Mouse (Mus musculus): ENCODE measurements around the gene 5730596B20Rik.
A peak's percentile ranks its signal among the peaks of the same experiment; 100 is the strongest.

5730596B20Rik gene

DNA sequence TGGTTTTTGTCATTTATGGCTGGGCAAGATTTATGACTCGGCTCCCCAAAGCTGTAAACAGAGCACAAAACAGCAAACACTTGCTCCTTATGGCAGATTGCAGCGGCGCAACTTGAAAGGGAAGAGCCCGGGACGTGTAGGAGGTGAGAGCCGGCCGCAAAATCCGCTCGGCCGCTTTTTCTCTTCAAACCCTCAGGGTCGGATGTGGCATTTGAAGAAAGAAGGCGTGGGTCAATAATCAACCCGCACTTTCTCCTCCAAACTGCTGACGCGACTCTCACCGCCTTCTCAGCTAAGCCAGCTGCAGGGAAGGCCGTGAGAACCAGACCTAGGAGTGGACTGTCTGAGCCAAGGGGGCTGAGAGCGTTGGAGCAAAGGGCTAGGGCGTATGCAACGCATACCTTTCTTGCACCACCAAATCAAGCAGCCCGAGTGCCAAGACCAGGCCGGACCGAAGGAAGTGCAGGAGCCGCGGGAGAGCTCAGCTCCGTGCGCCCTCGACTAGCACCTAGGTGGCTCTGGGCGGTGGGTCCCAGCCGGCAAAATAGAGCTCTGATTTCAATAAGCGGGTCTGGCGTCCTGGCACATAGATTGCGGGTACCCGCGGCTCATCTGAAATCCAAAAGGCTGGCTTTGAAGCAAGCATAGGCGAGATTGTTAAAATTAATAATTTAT is at the start of gene 5730596B20Rik:
TSS of gene 5730596B20Rik (plus strand) at position 438 of the 675 bp plus-strand sequence.
- no peak for DNase-seq

DNA sequence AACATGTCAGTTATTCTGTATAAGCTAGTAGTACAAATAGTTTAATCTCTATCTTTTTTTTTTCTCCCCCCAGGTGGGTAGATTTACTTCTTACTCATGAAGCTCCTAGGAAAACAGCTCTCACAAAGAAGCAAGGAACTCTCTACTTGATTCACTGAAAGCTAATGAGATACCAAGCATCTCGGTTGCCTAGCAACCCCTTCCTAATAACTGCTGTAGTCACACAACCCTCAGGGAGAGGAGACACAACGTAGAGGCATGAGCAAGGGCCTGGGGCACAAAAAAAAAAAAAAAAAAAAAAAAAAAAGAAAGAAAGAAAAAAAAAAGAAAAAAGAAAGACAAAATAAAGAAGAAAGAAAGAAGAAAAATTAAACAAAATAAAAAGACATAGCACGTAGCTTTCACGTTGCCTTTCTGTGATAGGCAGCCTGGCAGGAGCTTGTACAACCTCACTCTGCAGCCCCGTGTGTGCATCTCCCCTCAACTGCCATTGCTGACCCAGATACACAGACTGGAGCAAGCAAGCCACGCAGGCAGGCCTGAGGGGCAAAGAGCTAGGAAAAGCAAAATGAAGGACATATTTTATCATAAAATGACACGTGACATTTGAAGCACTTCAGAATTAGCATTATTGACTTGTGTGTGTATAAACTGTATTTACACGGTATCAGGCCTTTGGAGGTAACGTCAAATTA is 39.3 kb upstream of the 5730596B20Rik start:
- no peak for DNase-seq

DNA sequence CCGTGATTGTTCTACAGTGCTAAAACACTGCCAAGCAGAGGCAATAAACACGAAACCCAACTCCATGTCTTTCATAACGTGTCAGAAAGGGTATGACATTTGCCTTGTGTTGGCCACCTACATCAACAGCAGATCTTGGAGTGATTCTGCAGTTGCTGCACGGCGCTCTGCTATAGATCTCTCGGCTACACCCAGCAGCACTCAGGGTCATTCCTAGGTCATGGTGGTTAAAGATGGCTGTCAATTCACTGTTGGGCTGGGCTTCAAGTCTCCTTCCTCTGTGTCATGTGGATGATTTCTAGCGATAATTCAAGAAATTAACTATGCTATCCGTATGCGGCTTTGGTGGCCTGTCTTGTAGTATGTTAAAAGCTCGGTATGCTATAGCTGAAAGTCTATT is 38.7 kb upstream of the 5730596B20Rik start:
- DNase-seq = no peak

DNA sequence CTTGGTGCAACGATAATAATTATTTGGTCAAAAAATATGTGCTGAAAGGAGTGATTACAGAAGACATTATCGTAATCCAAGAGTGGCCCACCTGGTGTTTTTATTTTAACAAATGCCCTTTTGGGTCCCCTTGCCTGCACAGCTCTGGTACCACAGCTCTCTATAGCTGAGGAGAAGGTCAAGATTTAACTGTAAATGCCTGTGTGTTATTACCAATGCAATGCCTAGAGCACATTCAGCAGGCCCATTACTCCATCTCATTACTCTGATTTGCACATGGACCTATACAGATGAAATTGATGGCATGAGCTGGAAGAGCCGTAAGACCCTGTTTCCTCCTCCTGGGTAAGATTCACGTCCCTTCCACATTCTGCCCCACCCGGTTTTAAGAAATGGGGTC is 38.2 kb upstream of the 5730596B20Rik start:
- no peak for DNase-seq

DNA sequence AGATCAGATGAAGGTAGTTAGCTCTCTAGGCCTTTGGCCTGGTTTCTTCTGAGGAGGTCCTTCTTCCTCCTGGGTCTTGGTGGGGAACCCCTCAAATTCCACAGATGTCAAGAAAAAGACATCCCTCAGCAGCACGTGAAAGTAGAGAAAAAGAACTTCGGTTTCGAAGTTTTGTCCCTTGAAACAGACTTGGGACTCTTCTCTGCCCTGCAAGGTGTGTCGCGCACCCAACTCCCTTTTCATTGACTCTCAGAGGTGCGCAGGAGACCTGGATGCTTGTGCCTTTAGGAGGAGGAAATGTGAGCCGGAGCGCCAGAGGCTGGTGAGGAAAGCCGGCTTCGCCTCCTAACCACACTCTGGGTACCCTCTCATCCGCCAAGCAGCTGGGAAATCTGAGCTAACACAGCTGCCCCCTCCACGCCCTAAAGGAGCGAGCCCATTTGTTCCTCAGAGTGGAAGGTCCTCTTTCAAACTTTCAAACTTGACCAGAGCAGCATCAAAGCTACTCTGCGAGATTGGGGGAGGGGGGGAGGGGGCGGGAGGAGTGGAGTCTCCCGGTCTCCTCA is 26.8 kb upstream of the 5730596B20Rik start:
- no peak for DNase-seq

DNA sequence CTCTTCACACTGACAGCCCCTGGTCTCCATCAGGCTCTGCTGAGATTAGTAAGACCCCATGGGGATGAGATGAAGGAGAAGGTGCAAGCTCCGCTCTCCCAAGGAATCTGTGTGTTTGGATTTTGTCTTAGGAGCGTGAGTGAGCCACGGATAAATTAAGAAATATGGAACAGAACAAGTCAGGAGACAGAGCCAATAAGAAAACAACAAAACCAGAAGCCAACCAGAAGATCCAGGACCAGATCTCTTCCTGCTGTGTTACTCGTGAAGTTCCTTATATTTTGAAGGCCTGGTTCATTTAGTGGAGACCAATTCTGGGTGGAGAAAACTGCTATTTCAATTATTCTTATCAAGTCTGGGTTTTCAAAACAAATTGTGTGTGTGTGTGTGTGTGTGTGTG is 25.7 kb upstream of the 5730596B20Rik start:
- no peak for DNase-seq

DNA sequence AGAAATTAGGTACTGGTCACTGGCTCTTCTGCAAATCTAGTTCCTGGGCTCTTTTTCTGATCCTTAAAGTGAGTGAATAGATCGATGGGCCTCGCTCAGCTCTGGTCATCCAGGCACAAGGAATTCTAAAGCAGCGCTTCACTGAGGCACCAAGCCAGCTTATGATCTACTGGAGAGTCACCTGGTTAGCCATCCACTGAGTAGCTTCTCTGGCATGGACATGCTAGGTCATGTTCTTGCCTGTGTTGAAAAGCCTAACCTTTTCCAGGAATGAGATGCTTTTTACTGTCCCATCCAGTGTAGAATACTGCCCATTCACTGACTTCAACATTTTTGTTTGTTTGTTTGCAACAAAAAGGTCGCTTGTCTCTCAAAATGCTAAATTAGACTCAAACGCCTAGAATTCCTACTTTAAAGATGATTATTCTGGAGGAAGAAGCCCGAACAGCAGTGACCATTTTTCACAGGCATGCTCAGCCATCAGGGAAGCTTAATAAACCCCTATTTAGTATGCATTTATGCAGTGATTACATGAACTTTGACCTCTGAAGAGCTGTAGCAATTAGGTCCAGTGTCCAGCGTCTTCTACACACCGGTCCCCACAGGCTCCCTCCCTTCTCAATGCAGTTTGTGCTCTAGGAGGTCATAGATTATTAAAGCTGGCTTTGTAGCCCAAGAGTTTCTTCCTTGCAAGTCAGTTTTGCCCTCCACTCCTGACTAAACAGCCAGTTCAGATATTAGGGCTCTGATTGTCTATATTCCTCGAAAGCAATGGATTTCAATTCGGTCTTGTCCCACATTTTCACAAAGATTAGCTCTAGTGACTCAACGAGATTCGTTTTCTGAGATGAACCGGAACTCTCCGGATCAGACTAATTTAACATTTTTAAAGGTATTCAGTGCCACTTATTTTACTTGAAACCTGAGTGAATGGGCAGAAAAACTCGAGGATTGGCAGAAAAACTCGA is 24.8 kb upstream of the 5730596B20Rik start:
- DNase-seq = no peak

DNA sequence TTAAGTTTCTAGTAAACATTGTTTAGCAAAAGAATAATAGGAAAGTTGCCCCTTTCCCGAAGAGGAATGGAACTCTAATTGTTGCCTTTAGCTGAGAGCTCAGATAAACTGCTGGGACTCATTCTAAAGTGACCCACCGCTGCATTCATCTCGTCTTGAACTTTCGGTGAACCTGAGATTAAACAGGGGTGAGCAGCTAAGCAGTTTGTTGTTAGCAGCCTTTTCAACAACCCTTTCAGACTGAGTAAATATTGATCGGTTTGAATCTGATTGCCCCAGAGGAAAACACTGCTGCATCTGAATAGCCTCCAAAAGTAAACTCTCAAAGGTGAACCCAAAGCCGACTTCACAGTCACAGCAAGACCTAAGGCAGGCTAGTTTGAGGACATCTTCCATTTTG is 24.0 kb upstream of the 5730596B20Rik start:
- no peak for DNase-seq

DNA sequence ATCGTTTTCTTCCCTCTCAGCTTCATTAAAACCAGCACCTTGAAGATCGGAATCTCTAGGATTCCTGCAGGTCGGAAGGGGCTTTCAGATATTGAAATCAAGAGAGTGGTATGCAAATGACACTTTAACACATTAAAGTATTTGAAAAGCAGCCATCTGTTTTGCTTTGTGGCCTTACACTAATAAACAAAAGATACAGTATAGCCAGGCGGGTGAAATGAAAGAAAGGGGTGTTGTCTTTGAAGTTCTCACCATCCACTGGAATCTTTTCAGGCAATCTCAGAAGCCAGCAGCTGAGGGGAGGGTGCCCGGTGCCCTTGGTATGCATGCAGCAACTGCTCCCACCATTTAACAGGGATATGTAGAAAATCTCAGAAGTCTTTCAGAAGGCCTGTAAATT is 23.3 kb upstream of the 5730596B20Rik start:
- no peak for DNase-seq

DNA sequence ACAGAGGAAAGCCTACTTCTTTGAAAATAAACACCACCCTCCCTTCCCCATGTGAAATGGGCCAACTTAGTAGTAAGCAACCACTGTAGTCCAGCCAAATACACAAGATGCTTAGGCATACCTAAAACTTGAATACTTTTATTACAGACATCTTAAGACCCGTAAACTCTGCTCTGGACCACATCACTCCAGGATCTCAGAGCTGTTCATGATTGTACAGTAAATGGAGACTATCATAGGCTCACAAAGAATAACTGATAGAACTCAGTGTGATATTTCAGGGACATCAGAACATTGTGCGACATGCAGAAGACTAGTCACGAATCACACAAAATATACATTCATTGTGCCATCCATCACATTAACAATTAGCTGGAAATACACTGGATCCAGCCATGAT is 21.8 kb upstream of the 5730596B20Rik start:
- DNase-seq = no peak

DNA sequence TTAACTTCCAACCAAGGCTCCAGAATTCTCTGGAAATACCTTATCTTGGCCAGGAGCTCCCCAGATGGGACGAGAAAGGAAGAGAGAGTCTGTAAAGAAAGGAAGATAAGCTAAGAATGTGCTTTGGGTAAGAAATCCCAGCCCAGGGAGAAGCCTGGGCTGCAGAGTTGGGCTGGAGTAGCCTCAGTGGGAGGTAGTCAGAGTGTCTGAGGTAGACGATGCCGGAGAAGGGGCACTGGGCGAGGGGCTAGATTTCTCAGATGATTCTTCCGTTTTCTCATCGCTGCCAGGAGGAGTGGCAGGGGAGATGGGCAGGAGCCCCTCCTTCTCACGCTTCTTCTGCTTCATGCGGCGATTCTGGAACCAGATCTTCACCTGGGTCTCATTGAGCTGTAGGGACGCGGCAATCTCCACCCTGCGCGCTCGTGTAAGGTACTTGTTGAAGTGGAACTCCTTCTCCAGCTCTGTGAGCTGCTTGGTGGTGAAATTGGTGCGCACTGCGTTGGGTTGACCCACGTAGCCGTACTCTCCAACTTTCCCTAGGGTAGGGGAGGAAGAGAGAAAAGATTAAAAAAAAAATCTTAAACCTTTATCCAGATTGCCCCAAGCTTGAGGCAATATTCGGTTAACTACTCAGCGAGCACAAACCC is 20.6 kb upstream of the 5730596B20Rik start:
- no peak for DNase-seq

DNA sequence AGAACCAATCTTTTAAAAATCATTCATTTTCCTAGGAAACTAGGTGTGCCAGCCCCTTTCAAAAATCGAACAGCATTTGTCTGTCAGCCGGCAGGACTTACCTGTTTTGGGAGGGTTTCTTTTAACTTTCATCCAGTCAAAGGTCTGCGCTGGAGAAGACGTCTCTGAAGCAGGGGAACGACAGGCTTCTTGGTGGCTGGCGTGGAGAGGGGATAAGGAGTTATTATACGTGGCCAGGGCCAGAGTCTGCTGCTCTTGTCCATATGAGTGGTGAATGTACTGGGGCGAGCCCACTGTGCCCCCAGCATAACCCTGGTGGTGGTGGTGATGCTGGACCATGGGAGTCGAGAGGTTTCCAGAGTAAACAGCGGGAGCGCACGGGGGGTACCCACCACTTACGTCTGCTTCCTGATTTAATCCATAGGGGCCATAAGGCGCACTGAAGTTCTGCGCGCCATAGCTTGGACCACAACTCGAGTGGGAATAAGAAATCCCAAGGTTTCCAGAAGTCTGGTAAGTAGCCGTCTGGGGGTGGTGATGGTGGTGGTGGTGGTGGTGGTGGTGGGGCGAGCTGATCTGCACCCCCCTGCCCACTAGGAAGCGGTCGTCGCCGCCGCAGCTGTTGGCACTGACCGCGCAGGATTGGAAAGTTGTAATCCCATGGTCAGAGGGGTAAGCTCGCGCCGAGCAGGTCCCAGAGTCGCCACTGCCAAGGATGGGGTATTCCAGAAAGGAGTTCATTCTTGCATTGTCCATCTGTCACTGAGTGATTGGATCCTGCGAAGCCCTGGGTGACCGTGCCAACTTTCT is 19.6 kb upstream of the 5730596B20Rik start:
- no peak for DNase-seq

DNA sequence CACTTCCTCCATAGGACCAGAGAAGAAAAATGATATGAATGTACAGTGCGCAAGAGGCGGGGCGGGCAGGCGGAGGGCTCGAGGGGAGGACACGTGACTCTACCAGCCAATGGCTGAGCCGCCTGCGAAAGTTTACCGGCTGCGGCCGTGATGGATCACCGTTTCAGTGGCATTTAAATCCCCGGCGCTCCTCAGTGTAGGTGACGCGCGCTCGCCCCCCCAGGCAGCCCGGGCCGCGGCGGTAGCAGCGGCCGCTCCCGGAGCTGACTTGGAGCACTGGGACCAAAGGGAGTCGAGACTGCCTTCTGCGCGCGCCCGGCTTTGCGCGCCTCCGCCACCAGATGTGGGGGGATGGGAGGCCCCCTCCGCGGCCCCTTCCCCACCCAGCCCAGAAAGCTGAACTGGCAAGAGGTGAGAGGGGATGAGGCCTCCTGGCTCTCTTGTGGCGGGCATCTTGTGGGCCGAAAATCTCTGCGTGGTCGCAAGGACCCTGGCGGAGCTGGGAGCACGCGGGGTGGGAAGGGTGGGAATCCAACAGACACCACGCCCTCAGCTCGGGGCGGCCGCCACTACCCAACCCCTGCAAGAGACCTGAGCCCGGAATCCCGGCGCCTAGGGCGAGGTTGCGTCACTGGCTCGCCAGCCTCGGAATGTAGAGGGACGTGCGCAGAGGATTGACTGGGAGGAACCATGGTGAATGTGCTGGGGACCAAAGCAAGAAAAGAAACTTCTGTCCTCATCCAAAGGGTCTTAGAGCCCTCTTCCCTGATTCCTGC is 18.8 kb upstream of the 5730596B20Rik start, which contains the start of gene Hoxa1:
TSS of gene Hoxa1 (minus strand) at position 42 of the 776 bp plus-strand sequence.
- DNase-seq = peak; percentile 45 to 51

DNA sequence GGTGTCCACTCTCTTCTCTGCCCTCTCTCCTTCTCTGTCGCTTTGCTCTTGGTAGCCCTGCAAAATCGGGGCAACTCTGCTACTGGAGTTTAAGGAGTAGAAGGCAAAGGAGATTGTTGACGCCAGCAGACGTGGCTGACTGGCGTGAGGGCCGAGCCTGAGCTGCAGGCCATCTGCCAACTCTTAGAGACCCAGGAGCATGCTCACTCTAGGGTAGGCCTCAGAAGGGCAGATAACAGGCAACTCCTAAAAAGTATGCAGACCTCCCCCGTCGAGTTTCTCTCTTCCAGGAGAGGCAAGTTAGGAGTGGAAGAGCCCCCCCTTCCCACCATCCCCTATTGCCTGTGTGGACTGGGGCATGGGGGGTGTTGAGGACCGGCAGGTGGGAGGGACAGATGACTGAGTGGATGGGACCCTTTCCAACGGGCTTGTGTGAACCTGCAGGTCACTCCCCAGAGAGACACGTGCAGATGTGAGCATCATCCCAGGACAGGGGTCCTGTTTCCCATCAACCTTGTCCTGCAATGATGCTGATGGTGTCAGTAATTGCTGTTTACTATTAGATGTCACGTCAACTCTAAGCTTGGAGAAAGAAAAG is 18.0 kb upstream of the 5730596B20Rik start:
- no peak for DNase-seq

DNA sequence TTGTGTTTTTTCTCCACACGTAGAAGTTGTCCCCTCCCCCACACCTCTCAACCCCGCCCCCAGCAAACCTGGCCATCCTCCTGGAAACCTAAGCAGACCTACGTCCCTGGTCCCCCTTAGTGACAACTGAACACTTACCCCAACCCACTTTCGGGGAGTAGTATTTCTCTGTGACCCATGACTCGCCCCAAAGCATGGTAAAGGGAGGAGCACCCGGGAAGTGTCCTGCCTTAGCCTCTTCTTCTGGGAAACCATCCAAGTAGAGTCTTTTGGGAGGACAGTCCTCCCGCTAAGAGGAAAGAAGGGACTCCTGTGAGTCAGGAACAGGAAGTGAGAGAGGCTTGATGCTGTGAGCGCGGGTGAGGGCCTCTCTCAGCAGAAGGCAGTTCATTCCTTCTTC is 17.3 kb upstream of the 5730596B20Rik start:
- DNase-seq = no peak

DNA sequence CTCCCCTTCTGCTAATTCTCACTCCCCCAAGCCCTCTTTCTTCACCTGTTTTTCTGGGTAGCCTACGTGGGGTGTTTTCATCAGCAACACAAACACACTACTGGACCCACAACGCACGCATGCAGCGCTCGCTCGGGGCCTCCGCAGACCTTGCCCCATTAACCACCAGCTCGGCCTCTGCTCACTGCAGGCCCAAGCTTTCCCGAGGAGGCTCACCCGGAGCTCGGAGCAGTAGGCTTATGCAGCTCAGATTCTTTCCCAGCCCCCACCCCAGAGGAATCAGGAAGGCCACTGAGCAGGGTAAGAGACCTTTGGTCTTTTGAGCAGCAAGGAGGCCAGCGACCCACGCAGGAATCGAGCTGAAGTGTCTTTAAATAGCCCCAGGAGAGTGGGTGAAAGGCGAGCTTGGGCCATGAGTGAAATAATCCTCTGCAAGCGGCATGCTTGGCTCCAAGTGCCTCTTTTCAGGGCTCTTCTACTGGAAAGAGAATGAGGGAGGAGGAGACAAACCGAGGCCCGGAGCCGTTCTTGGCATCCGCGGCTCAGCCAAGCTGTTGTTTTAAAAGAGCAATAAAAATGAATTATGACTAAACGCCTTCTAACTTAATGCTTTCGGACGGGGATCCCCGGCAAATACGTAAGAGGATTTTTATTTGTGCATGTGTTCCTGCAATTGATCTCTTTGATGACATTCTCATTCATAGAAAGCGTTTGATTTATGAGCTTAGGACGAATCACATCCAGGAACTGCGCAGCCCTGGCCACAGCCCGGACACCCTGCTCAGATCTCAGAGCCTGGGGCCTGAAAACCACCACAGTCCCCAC is 16.6 kb upstream of the 5730596B20Rik start:
- DNase-seq = no peak

DNA sequence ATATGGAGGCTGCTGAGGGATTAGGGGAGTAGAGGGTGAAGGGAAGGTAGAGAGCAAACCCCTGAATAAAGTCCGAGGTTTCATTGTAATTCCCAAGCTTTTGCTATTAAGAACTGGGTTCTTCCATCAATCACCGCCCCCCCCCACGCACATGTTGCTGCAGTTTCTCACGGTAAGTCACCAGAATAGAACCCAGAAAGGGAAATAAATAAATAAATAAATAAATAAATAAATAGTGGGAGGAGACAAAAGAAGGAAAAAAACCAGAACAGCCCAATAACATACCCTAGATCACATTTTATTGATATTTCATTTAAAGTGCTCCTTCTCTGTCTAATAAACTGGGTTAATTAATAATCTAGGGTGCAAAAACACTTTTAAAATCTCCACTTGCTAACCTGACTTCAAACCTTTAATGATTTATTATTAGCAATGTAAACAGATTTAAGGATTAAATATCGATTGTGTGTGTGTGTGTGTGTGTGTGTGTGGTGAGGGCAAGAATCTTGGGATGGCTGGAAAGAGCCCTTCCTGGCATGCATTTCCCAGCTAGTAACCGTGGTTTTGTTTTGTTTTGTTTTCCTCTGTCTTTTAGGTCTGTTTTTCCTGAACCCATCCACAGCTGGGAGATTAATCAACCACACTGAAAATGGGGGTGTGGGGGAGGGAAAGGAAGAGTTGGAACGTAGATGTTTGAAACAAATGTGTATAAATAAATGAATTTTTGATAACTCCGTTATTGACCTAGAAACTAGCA is 15.8 kb upstream of the 5730596B20Rik start:
- DNase-seq = no peak

DNA sequence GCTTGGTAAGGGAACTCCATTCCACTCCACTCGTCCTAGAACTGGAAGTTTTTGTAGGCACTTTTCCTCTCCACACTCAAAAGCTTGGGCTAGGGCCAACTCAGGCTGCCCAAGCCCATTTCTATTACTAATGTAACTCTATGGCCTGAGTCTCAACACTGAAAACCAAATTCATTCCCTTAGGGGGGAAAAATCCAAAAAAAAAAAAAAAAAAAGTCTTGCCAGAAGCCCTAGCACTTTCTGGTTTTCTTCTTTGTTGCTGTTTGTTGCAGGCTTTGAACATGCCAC is 15.3 kb upstream of the 5730596B20Rik start:
- DNase-seq = no peak

All from spleen, adult 18-20 months (tissue).